Mouse (Mus musculus): ENCODE data around the gene Wdr37. TPM values are rescaled to one million over a fixed set of nuclear protein-coding genes. Genes with fewer than 3 reads are reported as not detected.
"Not testable (repeated sequence)": the region's sequence is repeated elsewhere in the genome, so short reads cannot be mapped to it uniquely, and the experiment has no call there.

The Wdr37 gene
- polyA plus RNA-seq, 1 experiment from 2014 or later, result 17.7 TPM

DNA sequence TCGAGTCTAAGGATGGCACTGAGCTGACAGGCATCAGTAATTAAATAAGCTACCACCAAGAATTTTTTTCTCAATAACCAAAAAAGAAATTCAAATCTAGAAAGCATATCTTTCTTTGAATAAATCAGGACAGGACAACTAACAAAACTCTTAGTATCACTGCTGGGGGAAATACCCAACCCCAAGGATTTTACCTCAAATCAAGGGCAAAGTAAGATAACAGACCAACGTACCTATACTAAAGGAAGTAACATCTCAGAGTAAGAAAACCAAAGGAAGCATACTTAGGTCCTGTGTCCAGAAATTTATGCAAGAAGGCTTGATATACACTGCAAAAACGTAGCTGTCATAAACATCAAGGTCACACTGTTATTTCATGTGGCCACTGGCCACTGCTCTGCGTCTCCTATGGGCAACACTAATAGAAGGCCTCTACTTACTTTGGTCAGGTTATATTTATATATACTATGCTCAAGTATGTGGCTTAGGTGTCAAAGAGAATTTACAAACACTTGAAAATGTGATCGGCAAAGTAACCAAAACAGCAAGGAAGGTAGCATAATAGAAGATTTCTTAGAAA, 2.0 kb downstream of the Wdr37 start:
- no peak overlapping the region for H3K27ac ChIP-seq
- H3K4me1 ChIP-seq, result peaks cover 8% of the 10 kb centered on the region
- peak overlapping the region; percentile 75 for H3K4me2 ChIP-seq
- 68% methylated on average over 5 of the region's 5 CpGs for WGBS
- H3K9me3 ChIP-seq, result no peaks in the 10 kb centered on the region
- no peak overlapping the region; the same call in 1 of the 2 replicates for H3K9ac ChIP-seq
- no peak for ATAC-seq (ENCODE audit: insufficient number of reproducible peaks, low FRiP score, low TSS enrichment, low read depth)
- H3K4me3 ChIP-seq, result peak overlapping the region; percentile 82
- H3K36me3 ChIP-seq, result peaks cover 3% of the 10 kb centered on the region; the same call in 1 of the 2 replicates
- no peaks in the 10 kb centered on the region for H3K27me3 ChIP-seq

DNA sequence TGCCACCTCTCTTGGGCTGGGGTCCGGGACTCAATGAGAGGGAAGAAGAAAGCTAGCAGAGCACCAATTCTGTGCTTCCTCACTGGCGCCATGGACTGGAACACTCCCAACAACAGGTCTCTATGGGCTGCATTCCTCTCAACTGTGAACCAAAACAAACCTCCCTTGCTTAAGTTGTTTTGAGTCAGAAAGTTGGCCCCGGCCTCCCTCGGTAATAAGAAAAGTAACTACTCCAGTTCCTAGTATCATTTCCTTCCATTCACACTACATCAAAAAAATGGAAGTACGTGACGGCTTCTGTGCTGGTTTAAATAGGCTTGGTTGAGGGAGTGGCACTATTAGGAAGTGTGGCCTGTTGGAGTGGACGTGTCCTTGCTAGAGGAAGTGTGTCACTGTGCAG, 5.1 kb downstream of the Wdr37 start:
- Histone ChIP-seq H3K36me3 (peaks cover 3% of the 10 kb centered on the region; the same call in 1 of the 2 replicates), H3K9me3 (no peaks in the 10 kb centered on the region), H3K27me3 (no peaks in the 10 kb centered on the region), H3K4me3 (no peak overlapping the region), H3K9ac (no peak overlapping the region), H3K4me2 (no peak overlapping the region), H3K4me1 (peaks cover 8% of the 10 kb centered on the region), H3K27ac (no peak overlapping the region)
- WGBS, result 87% methylated on average over 7 of the region's 7 CpGs
- ATAC-seq (ENCODE audit: insufficient number of reproducible peaks, low FRiP score, low TSS enrichment, low read depth), result no peak

DNA sequence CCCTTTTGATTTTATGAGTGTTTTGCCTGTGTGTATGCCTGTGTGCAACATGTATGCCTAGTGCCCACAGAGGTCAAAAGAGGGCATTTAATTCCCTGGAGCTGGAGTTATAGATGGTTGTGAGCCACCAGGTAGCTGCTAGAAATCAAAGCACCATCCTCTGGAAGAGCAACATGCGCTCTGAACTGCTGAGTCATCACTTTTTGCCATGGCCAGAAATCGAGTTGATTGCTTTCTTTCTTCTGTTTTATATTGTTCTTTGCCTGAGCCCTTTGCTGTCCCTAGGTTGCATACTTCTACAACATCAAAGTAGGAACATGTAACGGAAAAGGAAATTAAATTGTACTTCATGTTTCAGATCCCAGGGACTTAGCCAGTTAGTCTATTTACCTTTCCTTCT, 6.7 kb downstream of the Wdr37 start:
- Histone ChIP-seq H3K4me3 (no peak overlapping the region), H3K4me1 (peaks cover 7% of the 10 kb centered on the region), H3K4me2 (no peak overlapping the region), H3K36me3 (peaks cover 9% of the 10 kb centered on the region), H3K9ac (no peak overlapping the region), H3K9me3 (no peaks in the 10 kb centered on the region), H3K27me3 (no peaks in the 10 kb centered on the region), H3K27ac (no peak overlapping the region)
- WGBS, result 81% methylated on average over 3 of the region's 3 CpGs
- no peak for ATAC-seq (ENCODE audit: insufficient number of reproducible peaks, low FRiP score, low TSS enrichment, low read depth)

DNA sequence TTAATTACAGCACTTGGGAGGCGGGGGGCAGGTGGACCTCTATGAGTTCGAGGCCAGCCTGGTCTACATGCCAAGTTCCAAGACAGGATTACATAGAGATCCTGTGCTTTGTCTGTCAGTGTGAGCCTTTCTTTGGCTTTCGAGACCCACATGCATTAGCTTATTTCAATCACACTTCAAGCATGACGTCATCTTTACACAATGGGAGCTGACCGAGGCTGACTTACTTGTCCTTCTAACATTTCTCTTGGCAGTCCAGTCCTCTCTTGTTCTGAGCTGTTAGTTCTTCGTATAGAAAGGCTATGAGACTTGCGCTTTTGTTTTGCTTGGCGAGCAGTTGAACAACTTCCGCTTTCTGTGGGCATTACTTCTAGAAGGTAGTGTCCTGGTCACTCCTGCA, 10.8 kb downstream of the Wdr37 start:
- Histone ChIP-seq H3K36me3 (peaks cover 25% of the 10 kb centered on the region), H3K9ac (no peak overlapping the region), H3K9me3 (no peaks in the 10 kb centered on the region), H3K27me3 (no peaks in the 10 kb centered on the region), H3K4me3 (no peak overlapping the region), H3K4me2 (no peak overlapping the region), H3K4me1 (no peaks in the 10 kb centered on the region), H3K27ac (no peak overlapping the region)
- no peak for ATAC-seq (ENCODE audit: insufficient number of reproducible peaks, low FRiP score, low TSS enrichment, low read depth)
- WGBS, result 94% methylated on average over 9 of the region's 9 CpGs

DNA sequence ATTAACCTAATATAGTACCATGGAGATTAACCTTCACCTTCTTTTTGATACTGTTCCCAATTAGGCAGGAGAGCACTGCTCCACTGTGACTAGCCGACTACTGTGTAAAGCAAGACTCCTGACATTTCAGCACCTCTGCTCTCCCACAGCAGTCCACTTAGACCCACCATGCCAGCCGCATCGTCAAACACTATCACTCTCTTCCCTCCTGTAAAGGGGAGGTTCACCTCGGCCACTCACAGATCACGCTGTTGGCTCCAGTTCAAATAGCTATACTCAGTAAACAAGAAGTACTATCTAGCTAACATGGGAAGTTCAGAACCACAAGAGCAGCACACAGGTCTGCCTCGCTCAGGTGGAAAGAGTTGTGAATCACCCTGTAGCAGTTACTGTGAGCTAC, 13.3 kb downstream of the Wdr37 start:
- H3K9ac ChIP-seq, result no peak overlapping the region
- H3K27me3 ChIP-seq, result no peaks in the 10 kb centered on the region
- no peak overlapping the region for H3K4me2 ChIP-seq
- no peaks in the 10 kb centered on the region for H3K4me1 ChIP-seq
- H3K27ac ChIP-seq, result no peak overlapping the region
- ATAC-seq (ENCODE audit: insufficient number of reproducible peaks, low FRiP score, low TSS enrichment, low read depth), result no peak
- H3K9me3 ChIP-seq, result no peaks in the 10 kb centered on the region
- peaks cover 34% of the 10 kb centered on the region for H3K36me3 ChIP-seq
- WGBS, result 88% methylated on average over 6 of the region's 6 CpGs
- H3K4me3 ChIP-seq, result no peak overlapping the region

DNA sequence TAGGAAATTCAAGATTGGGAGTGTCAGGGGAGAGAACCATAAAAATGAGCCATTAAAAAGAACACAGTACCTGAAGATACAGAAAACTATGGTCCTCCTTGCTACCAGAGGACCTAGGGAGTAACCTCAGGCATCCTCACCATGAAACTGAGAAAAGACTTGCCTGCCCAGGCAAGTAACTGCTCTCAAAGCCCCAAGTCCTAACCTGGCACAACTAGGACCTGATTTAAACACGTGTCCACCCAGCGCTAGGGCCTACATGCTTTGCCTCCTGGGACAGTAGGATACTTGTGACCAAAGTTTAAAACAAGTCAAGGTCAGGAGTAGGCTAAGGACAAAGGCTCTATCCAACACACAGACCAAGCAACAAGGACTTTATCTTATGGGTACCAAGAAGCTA, 16.9 kb downstream of the Wdr37 start:
- Histone ChIP-seq H3K27ac (no peak overlapping the region), H3K4me3 (no peak overlapping the region), H3K9me3 (no peaks in the 10 kb centered on the region), H3K9ac (no peak overlapping the region), H3K27me3 (no peaks in the 10 kb centered on the region), H3K36me3 (peaks cover 34% of the 10 kb centered on the region), H3K4me2 (no peak overlapping the region), H3K4me1 (no peaks in the 10 kb centered on the region)
- no peak for ATAC-seq (ENCODE audit: insufficient number of reproducible peaks, low FRiP score, low TSS enrichment, low read depth)
- 88% methylated on average over 2 of the region's 2 CpGs for WGBS

DNA sequence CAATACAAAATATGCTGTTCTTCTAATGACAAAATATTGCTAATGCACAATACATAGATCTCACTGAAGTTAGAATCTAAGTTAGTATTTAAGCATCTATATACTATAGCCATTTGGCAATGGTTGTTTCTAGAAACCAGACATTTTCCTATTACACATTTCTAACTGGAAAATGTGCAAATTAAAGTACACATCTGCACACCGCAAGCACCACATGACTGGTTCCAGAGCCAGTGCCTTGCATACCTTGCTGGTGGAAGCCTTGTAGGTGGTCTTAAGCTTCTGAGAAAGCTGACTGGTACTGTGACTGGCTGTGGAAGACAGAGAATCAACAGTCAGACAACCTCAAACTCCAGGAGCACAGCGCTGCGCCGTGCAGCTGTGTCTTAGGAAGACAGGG, 18.3 kb downstream of the Wdr37 start:
- no peak overlapping the region for H3K4me3 ChIP-seq
- 95% methylated on average over 4 of the region's 4 CpGs for WGBS
- no peaks in the 10 kb centered on the region for H3K27me3 ChIP-seq
- no peak overlapping the region for H3K9ac ChIP-seq
- H3K36me3 ChIP-seq, result peaks cover 38% of the 10 kb centered on the region
- H3K4me2 ChIP-seq, result no peak overlapping the region
- ATAC-seq (ENCODE audit: insufficient number of reproducible peaks, low FRiP score, low TSS enrichment, low read depth), result no peak
- H3K27ac ChIP-seq, result no peak overlapping the region
- H3K9me3 ChIP-seq, result no peaks in the 10 kb centered on the region
- H3K4me1 ChIP-seq, result no peaks in the 10 kb centered on the region

DNA sequence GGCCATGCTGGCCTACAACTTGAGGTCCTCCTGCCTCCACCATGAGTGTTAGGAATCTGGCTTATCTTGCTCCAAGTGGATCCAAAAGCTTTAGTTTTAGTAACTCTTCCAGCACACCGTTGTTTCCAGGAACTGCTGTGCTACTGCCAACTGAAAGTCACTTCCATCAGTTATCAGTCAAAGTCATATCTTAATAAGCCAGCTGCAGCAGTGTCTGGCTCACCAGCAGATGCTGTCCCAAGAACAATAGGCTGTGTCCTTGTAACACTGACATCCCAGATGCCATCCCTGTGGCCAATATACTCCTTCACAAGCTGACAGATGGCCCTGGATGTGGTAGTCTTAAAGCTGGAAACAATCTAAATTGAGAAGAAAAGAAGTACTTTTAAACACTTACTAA, 22.4 kb downstream of the Wdr37 start:
- ATAC-seq (ENCODE audit: insufficient number of reproducible peaks, low FRiP score, low TSS enrichment, low read depth), result no peak
- Histone ChIP-seq H3K9ac (no peak overlapping the region), H3K27me3 (no peaks in the 10 kb centered on the region), H3K36me3 (peaks cover 41% of the 10 kb centered on the region), H3K9me3 (no peaks in the 10 kb centered on the region), H3K4me2 (no peak overlapping the region), H3K4me3 (no peak overlapping the region), H3K27ac (no peak overlapping the region), H3K4me1 (no peaks in the 10 kb centered on the region)
- 84% methylated on average over 1 of the region's 1 CpGs for WGBS

DNA sequence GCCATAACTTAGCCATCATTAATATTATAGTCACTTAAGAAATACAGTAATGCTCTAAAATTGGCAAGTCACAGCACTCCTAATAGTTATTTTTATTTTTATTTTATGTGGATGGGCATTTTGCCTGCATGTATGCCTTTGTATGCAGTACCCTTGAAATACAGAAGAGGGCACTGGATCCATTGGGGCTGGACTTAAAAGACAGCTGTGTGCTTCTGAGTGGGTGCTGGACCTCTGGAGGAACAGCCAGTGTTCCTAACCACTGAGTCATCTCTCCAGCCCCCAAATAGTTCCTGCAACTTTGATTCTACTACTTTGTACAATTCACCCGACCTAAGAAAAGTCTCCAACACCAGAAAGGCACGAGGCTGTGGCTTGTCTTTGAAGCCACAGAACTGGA, 24.0 kb downstream of the Wdr37 start:
- no peak overlapping the region for H3K4me2 ChIP-seq
- no peaks in the 10 kb centered on the region for H3K27me3 ChIP-seq
- 42% methylated on average over 2 of the region's 2 CpGs for WGBS
- H3K27ac ChIP-seq, result no peak overlapping the region
- no peak for ATAC-seq (ENCODE audit: insufficient number of reproducible peaks, low FRiP score, low TSS enrichment, low read depth)
- H3K9ac ChIP-seq, result no peak overlapping the region
- peaks cover 41% of the 10 kb centered on the region for H3K36me3 ChIP-seq
- no peaks in the 10 kb centered on the region for H3K4me1 ChIP-seq
- no peak overlapping the region for H3K4me3 ChIP-seq
- no peaks in the 10 kb centered on the region for H3K9me3 ChIP-seq

DNA sequence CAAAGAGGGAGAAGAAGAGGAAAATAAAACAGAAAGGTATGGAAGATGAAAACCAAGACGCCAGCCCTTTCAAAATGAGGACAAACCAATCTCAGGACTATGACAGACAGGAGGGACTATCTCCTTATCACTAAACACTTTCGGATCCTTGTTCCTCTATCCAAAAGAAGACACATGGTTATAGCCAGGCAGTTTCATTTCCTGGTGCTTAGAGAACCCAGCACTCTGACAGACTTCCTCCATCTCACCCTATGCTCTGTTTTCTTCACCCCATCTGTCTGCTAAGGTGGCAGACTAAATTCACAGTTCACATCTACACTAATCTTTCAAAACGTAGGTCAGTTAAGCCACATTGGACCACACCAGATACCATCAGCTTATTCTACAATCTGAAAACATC, 29.4 kb downstream of the Wdr37 start:
- Histone ChIP-seq H3K4me1 (no peaks in the 10 kb centered on the region), H3K27ac (no peak overlapping the region), H3K27me3 (no peaks in the 10 kb centered on the region), H3K36me3 (peaks cover 69% of the 10 kb centered on the region), H3K4me3 (no peak overlapping the region), H3K4me2 (no peak overlapping the region), H3K9ac (no peak overlapping the region), H3K9me3 (no peaks in the 10 kb centered on the region)
- no peak for ATAC-seq (ENCODE audit: insufficient number of reproducible peaks, low FRiP score, low TSS enrichment, low read depth)
- WGBS, result 93% methylated on average over 3 of the region's 3 CpGs

DNA sequence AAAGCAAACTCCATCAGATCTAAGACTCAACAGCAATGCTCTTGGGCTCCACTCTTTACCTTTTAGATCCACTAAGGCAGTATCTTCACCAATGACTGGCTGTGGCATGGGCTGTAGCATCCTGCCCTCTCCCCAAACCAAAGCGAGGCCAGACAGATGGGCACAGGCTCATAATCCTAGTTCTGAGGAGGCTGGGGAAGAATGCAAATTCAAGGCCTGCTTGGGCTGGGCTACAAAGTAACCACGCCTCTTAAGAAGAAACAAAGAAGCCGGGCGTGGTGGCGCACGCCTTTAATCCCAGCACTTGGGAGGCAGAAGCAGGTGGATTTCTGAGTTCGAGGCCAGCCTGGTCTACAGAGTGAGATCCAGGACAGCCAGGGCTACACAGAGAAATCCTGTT, 29.9 kb downstream of the Wdr37 start:
- peaks cover 65% of the 10 kb centered on the region for H3K36me3 ChIP-seq
- WGBS, result 96% methylated on average over 7 of the region's 7 CpGs
- ATAC-seq (ENCODE audit: insufficient number of reproducible peaks, low FRiP score, low TSS enrichment, low read depth); H3K4me3 ChIP-seq; H3K27ac ChIP-seq; H3K4me1 ChIP-seq; H3K9ac ChIP-seq; H3K4me2 ChIP-seq; H3K9me3 ChIP-seq; H3K27me3 ChIP-seq: not testable (repeated sequence)

DNA sequence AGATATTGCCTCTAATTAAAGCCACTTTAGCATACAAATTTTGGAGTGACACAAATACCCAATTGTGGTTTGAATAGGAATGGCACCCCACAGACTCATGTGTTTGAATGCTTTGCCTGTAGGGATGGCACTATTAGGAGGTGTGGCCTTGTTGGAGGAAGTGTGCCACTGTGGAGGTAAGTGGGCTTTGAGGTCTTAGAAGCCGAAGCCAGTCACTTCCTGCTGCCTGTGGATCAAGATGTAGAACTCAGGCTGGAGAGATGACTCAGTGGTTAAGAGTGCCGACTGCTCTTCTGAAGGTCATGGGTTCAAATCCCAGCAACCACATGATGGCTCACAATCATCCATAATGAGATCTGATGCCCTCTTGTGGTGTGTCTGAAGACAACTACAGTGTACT, 30.8 kb downstream of the Wdr37 start:
- H3K27me3 ChIP-seq, result no peaks in the 10 kb centered on the region
- H3K9ac ChIP-seq, result no peak overlapping the region
- no peaks in the 10 kb centered on the region for H3K4me1 ChIP-seq
- H3K4me3 ChIP-seq, result no peak overlapping the region
- no peak overlapping the region for H3K27ac ChIP-seq
- H3K9me3 ChIP-seq, result no peaks in the 10 kb centered on the region
- peaks cover 67% of the 10 kb centered on the region for H3K36me3 ChIP-seq
- 91% methylated on average over 2 of the region's 2 CpGs for WGBS
- no peak overlapping the region for H3K4me2 ChIP-seq
- ATAC-seq (ENCODE audit: insufficient number of reproducible peaks, low FRiP score, low TSS enrichment, low read depth), result no peak

DNA sequence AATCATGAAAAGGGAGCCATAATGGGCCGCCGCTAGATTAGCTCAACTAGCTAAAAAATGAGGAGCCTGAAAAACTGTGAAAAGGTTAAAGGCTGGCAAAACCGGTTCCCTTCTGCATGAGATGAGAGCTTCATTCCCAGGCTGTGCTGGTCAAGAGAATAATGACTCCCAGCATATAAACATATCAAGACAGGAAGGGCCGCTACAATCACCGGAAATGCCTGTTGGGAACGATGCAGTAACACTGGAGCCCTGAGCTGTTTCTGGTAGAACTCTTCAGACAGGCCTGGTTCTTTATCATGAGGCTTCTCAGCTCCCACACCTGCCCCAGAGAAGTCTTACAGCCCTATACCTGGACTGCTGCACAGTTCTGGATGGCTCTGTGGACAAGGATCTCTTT, 31.8 kb downstream of the Wdr37 start:
- H3K4me1 ChIP-seq, result no peaks in the 10 kb centered on the region
- no peaks in the 10 kb centered on the region for H3K9me3 ChIP-seq
- no peaks in the 10 kb centered on the region for H3K27me3 ChIP-seq
- H3K36me3 ChIP-seq, result peaks cover 75% of the 10 kb centered on the region
- no peak for ATAC-seq (ENCODE audit: insufficient number of reproducible peaks, low FRiP score, low TSS enrichment, low read depth)
- H3K27ac ChIP-seq, result no peak overlapping the region
- no peak overlapping the region for H3K4me2 ChIP-seq
- WGBS, result 85% methylated on average over 6 of the region's 6 CpGs
- H3K9ac ChIP-seq, result no peak overlapping the region
- H3K4me3 ChIP-seq, result no peak overlapping the region

Measured in limb, embryonic 15.5 days (tissue).